Mouse (Mus musculus) heart, postnatal 10 days (tissue): ENCODE measurements at regions not wholly inside any gene's neighbourhood (a gene's known extent, or its start where the extent isn't known, plus 50 kb on each side); places are given as distances from the start of the nearest gene placed in this dataset.

ENCODE experiments used
- DNase-seq, 2 experiments: peaks; one replicate each; pipeline ENCODE4 v3.0.0; 2021
- intact Hi-C: fragments of 180-260 bp; cut with DNase I; formaldehyde crosslinking; loops from one replicate; pipeline ENCODE4 v1.15.1; 2025

DNA sequence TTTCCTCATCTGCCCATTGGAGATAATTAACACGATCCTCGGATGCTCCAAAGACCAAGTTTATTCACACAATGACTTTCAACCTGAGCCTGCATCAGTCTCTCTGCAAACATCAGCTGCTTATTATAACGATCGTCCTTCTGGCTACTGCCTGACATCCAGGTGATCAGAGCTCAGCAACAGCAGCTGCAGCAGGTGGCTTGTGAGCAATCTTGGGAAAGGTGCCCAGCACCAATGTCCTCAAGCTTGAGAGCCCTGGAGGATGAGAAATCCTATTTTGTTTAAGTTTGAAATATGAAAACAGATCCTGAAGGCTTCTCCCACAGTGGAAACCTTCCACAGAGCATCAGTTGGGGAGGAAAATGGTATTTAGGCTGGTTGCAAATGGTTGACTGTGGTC is 242.8 kb downstream of the Prdm2 start:
- intact Hi-C loops = no loop called here
- no peak for DNase-seq

DNA sequence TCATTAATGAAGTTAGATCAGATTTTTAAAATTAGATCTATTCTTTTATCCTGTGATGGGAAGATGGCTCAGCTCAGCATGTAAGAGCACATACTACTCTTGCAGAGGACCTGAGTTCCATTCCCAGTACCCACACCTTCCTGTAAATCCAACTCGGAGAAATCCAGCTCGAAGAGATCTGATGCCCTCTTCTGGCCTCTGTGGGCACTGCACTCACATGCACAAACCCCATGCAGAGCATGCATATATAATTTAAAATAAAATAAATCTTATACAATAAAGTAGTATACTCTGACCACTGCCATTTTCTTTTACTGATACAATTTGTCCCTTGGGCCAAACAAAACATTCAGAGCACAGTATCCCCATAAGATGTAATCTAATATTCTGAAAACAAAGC is 245.2 kb downstream of the Prdm2 start:
- intact Hi-C loops = no loop called here
- DNase-seq = no peak

DNA sequence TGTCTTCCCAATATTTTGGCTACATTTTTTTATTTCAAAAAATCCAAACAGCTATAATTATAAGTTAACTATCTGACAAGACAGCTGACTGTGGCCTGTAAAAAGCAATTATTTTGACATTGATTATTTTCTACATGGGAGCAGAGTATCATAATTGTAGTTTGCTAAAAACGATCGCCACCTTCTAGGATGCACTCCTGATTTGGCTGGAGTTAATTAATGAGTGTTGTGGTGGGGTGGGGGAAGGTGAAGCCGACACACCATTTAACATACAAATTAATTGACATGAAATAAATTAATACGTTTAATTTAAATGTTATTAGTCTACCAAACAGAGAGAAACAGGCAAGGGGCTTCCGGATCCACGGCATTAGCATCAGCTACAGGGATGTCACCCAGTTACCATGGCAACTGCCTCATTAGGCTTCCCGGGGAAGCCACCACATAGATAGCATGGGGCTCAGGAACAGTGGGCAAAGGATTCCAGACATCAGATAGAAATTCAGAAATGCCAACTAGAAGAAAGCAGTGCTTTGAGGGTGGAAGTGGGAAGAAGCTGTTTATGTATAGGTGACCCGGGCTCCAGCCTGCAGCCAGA is 255.9 kb downstream of the Prdm2 start:
- no peak for DNase-seq
- intact Hi-C loops = no loop called here

DNA sequence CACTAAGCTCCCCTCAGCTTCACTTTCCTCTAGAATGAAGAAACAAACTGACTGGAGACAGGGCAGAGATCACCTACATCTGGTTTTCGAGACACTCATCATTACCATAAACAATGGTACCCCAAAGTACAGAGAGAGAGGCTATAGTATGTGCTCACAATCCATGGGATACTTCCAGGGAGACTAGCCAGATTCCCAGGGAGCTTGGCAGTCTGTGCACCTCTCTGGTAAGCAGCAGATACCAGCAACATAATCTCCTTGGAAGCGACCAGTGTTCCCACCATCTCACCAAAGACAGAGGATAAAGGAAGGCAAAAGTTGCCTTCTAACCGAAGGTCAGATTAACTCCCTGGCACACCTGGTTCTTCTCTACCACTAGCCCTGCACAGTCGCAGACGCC is 256.4 kb downstream of the Prdm2 start:
- DNase-seq = no peak
- intact Hi-C loops = no loop called here

GRCm38 (mm10) chr4:142953724-142954123 is 259.1 kb downstream of the Prdm2 start:
- DNase-seq = no peak
- intact Hi-C loops = no loop called here

DNA sequence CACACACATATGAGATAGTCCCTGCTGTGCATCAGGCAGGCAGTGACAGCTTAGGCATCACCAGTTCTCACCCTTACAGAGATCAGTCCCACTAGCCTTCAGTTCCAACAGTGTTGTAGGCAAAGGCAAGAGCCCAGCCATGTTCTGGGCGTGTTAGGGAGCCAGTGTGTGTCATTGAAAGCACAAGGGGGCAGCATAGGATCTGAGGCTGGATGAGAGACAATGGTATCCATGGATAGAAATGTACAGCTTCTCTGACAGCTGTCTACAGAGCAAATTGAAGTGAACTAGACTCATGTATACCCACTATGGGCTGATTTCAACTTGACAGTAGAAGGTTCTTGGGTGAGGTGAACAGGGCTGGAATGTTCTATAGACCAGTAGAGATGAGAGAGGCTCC is 259.9 kb downstream of the Prdm2 start:
- intact Hi-C loops = no loop called here
- no peak for DNase-seq

DNA sequence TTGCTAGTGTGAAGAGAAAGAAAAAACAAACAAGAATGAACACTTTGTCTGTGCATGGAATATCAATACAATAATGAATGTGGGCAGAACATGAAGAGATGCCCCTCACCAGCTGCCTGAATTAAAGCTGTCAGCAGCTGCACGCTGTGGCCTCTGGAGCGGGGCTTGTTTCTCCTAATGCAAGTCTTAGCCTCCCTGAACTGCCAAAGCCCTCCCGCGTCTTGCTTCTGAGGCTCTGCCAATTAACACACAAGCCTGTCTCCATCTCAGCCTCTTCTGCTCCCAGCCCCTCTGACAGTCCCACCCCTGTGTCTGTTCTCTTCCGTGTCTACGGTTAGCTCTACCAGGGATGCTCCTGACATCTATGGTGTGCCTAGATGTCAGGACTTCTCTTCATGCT is 265.1 kb downstream of the Prdm2 start:
- no peak for DNase-seq
- intact Hi-C loops = no loop called here

DNA sequence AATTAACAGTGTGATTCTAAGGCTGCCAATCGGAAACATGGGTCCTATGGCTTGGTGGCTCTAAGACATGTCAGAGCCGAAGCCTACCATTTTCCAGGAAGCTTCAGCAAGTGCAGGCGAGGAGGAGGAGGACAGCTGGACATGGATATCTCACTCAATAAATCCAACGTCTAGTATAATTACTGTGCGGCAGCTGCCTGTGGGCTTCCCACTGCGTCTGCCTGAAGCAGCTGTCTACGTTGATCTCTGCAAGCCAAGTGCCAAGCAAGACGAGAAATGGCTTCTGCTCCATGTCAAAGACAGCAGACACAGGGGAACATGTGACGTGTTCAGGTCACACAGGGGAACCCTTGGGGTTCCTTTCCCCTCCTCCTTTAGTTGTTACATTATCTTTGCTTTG is 279.2 kb downstream of the Prdm2 start:
- DNase-seq = no peak
- intact Hi-C loops = no loop called here

- intact Hi-C loops = no loop called here
Observed at GRCm38 (mm10) chr4:142929245-142929644, 283.6 kb downstream of the Prdm2 start.

GRCm38 (mm10) chr4:142927328-142928108 is 285.3 kb downstream of the Prdm2 start:
- intact Hi-C loops = no loop called here
- no peak for DNase-seq

More at GRCm38 (mm10) chr4:142929245-142929644, 283.6 kb downstream of the Prdm2 start:
- DNase-seq = no peak

DNA sequence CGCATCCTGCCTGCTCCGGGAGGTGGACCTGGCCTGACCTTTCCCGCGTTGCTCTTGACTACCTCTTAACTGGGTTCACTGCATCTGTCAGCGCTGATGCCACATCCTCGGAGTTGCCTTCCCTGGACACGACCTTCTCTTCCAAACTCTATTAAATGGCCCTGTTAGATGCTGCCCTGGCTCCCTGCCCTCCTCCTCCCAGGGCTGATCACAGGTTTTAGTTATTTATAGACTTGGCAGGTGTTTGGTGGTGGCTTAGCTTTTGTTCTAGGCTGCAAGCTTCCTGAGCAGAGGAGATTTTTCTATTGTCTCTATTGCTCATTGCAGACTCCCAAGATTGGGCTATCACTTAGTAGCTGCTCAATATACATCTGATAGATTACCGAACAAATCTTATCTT is 287.7 kb downstream of the Prdm2 start:
- DNase-seq = peak; percentile 49 to 54
- intact Hi-C loops = no loop called here

DNA sequence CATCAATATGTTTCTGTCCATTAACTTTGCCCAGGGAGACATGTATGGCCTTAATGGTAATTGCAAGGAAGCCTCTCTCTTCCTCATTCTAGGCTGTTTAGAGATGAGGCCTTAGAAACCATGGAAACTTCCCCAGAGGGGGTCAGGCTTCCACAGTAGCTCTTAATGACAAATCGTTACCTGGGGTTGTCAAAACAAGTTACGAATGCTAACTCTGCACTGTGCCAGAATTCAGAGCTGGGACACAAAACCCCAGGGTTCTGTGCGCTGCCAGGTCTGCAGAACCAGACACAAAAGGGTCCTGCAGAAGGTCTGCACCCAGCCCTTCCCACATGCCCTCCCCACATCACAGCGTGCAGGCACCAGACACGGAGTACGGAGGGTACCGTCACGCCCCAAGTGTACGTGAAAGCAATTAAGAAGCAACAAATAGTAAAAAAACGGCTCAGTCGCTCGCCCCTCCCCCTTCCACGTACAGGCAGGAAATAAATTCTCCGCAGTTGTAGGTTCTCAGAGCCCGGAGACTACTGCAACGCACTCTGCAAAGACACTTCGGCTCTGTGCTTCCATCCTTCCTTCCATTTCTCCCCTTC is 303.3 kb downstream of the Prdm2 start:
- intact Hi-C loops = no loop called here
- DNase-seq = no peak

- intact Hi-C loops = no loop called here
- DNase-seq = no peak
Observed at GRCm38 (mm10) chr4:142908782-142909181, 304.0 kb downstream of the Prdm2 start.

- peak in 1 of 2 experiments; percentile 12 for DNase-seq
- intact Hi-C loops = no loop called here
Observed at GRCm38 (mm10) chr4:142903356-142904032, 309.3 kb downstream of the Prdm2 start.

DNA sequence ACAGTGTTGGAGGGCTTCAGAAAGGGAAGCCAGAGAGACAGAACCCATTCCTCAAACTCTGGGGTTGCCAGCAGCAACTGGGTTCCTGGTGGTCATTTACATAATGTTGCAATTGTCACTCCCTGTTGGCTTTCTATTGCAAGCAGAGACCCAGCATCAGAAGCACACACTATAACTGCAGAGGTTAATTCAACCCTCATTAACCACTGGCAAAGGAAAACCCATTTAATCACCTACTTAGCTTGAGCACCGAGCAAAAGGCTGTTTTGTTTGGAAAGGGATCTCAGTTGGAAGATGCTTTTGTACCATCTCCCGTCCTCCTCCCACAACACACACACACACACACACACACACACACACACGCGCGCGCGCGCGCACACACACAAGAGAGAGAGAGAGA is 312.0 kb downstream of the Prdm2 start:
- DNase-seq = no peak
- intact Hi-C loops = no loop called here

- no peak for DNase-seq
- intact Hi-C loops = no loop called here
Observed at GRCm38 (mm10) chr4:142898994-142899393, 313.8 kb downstream of the Prdm2 start.

GRCm38 (mm10) chr4:142890711-142891110 is 322.1 kb downstream of the Prdm2 start:
- no peak for DNase-seq
- intact Hi-C loops = no loop called here

DNA sequence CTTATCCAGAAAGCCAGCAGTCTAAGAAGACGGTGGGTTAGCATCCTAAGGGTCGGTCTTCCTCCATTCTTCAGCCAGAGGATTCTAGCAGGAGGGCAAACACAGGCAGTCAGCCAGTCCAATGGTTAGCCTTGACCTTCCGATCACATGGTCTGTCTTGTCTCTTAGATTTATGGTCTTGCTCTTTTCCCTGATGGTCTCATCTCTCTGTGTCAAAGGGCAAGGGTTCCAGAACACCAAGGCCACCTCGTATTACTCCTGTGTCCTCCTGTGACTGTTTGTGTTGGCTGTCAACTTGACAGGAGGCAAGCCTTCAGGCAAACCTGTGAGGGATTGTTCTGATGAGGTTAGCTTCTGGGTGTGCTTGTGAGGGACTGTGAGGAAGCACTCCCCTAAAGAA is 323.9 kb downstream of the Prdm2 start:
- no peak for DNase-seq
- intact Hi-C loops = loop anchor here (10.0 kb wide), 1 partner anchor 274 kb away; no protein-coding TSS in a partner anchor

GRCm38 (mm10) chr4:142887876-142888275 is 324.9 kb downstream of the Prdm2 start:
- DNase-seq = no peak
- intact Hi-C loops = loop anchor here (10.0 kb wide), 1 partner anchor 273 kb away; no protein-coding TSS in a partner anchor

GRCm38 (mm10) chr4:142880323-142880759 is 332.5 kb downstream of the Prdm2 start:
- peak; percentile 74 to 82 for DNase-seq
- intact Hi-C loops = loop anchor here (2.0 to 10.0 kb wide), 4 partner anchors 266 to 728 kb away; no protein-coding TSS in a partner anchor

- intact Hi-C loops = no loop called here
- no peak for DNase-seq
Observed at GRCm38 (mm10) chr4:142876151-142876550, 336.6 kb downstream of the Prdm2 start.
